Mouse (Mus musculus) spleen, adult 12 weeks (tissue): ENCODE data around the gene Iqcj.

ENCODE experiments used
- DNase-seq: peaks from one replicate; pipeline ENCODE4 v3.0.0; 2022; ENCODE audit warnings: low spot score

Iqcj gene

GRCm38 (mm10) chr3:67892026-67892705, at the start of gene Iqcj, which contains the start of gene Iqschfp:
Gene Iqcj, plus strand, starts transcription at chr3:67892220.
Gene Iqschfp, plus strand, starts transcription at chr3:67892232.
- DNase-seq: no peak

- no peak for DNase-seq
These were observed 39.6 kb upstream of the Iqcj start for GRCm38 (mm10) chr3:67852397-67852796.

- DNase-seq: no peak
These were observed 30.5 kb upstream of the Iqcj start for GRCm38 (mm10) chr3:67861524-67861923.

- DNase-seq: no peak
These were observed 24.5 kb upstream of the Iqcj start for GRCm38 (mm10) chr3:67867420-67868065.

GRCm38 (mm10) chr3:67869424-67869823, 22.6 kb upstream of the Iqcj start:
- DNase-seq: no peak

GRCm38 (mm10) chr3:67877253-67877652, 14.8 kb upstream of the Iqcj start:
- no peak for DNase-seq

- no peak for DNase-seq
These were observed 7.7 kb upstream of the Iqcj start for GRCm38 (mm10) chr3:67884335-67884734.

GRCm38 (mm10) chr3:67886176-67886575, 5.8 kb upstream of the Iqcj start:
- no peak for DNase-seq

- no peak for DNase-seq
These were observed 4.8 kb upstream of the Iqcj start for GRCm38 (mm10) chr3:67887251-67887650.

GRCm38 (mm10) chr3:67892768-67893167, 748 bp downstream of the Iqcj start:
- DNase-seq: no peak

- DNase-seq: no peak
These were observed 10.5 kb downstream of the Iqcj start for GRCm38 (mm10) chr3:67902517-67902916.

GRCm38 (mm10) chr3:67908586-67908985, 16.6 kb downstream of the Iqcj start:
- no peak for DNase-seq

- DNase-seq: no peak
These were observed 26.1 kb downstream of the Iqcj start for GRCm38 (mm10) chr3:67918098-67918497.

GRCm38 (mm10) chr3:67918634-67919259, 26.7 kb downstream of the Iqcj start:
- no peak for DNase-seq

- no peak for DNase-seq
These were observed 31.1 kb downstream of the Iqcj start for GRCm38 (mm10) chr3:67923095-67923494.

- DNase-seq: no peak
These were observed 33.4 kb downstream of the Iqcj start for GRCm38 (mm10) chr3:67925453-67925852.

GRCm38 (mm10) chr3:67930424-67931133, 38.6 kb downstream of the Iqcj start:
- DNase-seq: no peak

GRCm38 (mm10) chr3:67931181-67931580, 39.2 kb downstream of the Iqcj start:
- no peak for DNase-seq

GRCm38 (mm10) chr3:67931914-67932313, 39.9 kb downstream of the Iqcj start:
- no peak for DNase-seq

- DNase-seq: no peak
These were observed 43.8 kb downstream of the Iqcj start for GRCm38 (mm10) chr3:67935829-67936228.

GRCm38 (mm10) chr3:67947000-67947399, 55.0 kb downstream of the Iqcj start:
- DNase-seq: no peak

- DNase-seq: no peak
These were observed 60.5 kb downstream of the Iqcj start for GRCm38 (mm10) chr3:67952517-67952940.
